Mouse (Mus musculus): Measurements from ENCODE around the gene Apoa2. TPM values are rescaled to one million over a fixed set of nuclear protein-coding genes. Genes with fewer than 3 reads are reported as not detected.

Apoa2 gene
- 4.8 and 6.2 TPM in 2 replicates for polyA plus RNA-seq (2021; fragmentation: Nextera tagmentation)
- long read RNA-seq, experiment 1, partial matches to known transcripts = 0 of 3 reads
- long read RNA-seq, experiment 1, other reads (novel, unspliced or antisense) = 3 of 3 reads
- long read RNA-seq, experiment 2, partial matches to known transcripts = 0 of 2 reads
- long read RNA-seq, experiment 2, other reads (novel, unspliced or antisense) = 2 of 2 reads

DNA sequence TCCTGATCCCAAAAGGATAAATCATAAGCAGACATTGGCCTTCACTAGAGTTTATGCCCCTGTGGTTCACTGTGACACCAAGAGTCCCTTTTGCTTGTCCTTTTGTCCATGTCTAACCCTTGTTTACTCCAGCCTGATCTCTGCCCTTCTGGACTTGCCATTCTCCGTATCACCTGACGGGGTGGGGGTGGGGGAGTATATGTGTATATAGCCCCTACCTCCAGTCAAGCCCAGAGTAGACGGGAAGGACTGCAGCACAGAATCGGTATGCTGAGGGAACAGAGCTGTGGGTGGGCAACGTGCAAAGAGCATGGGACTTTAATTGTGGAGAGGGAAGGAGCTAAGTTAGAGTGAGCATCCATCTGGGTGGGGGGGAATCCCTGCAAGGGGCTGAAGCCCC lies at the start of gene Apoa2:
Gene Apoa2, plus strand, starts transcription at position 198 of the 400 bp plus-strand sequence.

DNA sequence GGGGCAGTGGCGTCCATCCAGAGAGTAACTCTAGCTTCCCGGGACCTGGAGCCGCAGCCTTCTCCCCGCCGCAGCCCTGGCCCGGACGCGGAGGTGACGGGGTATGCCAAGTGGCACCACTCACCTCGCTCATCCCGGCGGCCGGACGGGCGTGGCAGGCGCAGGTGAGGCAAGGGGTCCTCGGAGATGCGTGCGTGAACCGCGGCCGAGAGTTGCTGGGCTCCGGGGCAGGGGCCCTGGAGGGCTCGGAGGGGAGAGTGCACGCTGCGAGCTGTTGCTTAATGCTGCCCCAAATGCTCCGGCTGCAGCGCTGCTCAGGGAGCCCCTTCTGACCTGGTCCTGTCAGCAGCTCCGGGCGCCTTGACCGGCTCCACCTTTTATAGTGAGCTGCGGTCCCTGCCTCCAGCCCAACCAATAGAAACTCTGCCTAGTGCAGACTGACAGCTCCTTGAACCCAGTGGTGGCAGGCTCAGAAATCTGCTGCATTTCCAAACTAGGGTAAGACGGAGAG lies 28.9 kb upstream of the Apoa2 start, which contains the start of gene Pcp4l1:
Gene Pcp4l1, minus strand, starts transcription at position 382 of the 511 bp plus-strand sequence.

DNA sequence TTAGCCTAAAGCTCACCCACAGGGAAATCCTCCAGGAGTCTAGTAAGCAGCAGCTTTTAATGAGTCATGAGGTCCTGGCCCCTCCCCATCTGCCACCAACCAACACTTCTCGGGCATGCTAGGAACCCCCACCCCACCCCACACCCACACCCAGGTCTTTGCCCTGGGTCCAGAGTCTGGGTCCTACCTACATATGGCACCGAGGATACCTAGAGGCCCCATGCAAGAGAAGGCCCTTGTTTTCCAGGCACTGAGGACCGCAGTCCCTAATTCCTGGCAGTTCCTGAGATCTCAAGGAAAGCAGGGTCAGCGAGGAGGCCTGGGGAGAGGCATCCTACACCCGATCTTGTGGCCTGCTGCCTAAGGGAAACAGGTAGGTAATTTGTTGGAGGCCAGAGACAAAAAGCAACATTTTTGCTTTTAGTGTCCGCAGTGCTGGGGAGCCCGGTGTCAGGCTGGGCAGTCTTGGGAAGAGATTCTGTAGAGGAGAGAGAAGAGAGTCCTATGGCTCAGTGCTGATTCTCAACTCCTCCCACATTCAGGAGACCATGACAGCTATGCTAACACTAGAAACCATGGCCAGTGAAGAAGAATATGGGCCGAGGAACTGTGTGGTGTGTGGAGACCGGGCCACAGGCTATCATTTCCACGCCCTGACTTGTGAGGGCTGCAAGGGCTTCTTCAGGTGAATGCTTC lies 10.9 kb upstream of the Apoa2 start, which contains the start of gene Nr1i3:
Gene Nr1i3, plus strand, starts transcription at position 170 of the 696 bp plus-strand sequence.

DNA sequence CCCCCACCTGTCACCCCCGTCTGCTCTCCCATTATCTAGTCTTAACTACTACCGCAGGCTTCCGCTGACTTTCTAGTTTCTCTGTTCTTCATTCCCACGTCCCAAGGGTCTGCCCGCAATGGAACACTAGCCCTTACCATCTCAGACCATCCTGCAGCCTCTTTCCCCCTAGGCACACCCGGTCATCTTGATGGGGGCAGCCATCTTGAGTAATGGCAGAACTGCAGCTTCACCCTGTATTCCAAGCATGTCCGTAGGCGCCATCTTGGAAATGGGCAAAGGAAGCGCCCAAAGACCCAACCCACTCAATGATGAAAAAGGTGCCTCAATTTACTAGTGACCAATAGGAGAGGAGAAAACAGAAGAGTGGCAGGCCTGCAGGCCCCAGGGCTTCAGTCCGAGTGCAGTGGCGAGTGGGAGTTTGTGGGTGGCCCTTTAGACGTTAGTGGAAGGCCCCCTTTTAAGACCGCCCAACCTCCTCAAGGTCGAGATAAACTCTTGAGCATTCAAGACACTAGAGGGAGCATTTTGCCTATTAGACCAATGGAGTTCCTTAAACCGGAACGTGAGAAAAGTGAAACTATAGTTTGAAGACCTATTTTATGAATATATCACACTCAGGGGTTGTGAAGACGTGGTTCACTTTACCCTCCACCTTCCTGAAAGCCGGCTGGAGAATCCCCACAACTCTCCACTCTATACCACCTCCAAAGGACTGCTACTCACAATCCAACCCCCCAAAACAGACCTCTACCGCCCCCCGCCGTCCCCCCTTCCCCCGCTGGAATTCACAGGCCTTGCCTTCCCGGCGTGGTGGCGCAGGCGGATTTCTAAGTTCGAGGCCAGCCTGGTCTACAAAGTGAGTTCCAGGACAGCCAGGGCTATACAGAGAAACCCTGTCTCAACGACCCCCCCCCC lies 2.4 kb upstream of the Apoa2 start, which contains the start of gene Tomm40l:
Gene Tomm40l, minus strand, starts transcription at position 277 of the 918 bp plus-strand sequence.

DNA sequence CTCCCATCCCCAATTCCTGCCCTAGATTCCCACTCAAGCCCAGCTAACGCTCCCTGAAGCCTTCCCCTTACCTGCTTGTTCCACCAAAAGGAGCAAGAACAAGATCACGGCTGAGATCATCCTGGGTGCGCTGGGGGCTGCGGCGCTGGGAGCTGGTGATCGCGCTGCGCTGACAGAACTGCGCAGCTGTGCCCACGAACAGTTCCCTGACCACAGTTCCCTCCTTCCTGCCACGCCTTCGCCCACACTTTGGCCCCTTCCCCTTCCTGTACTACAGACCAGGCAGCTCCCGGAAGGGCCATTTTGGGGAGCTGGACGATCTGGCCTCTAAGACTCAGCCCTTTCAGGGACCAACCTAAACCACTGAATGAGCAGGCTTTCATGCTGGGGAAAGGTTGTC lies 9.3 kb downstream of the Apoa2 start, which contains the start of gene Fcer1g:
Gene Fcer1g, minus strand, starts transcription at position 240 of the 400 bp plus-strand sequence.

DNA sequence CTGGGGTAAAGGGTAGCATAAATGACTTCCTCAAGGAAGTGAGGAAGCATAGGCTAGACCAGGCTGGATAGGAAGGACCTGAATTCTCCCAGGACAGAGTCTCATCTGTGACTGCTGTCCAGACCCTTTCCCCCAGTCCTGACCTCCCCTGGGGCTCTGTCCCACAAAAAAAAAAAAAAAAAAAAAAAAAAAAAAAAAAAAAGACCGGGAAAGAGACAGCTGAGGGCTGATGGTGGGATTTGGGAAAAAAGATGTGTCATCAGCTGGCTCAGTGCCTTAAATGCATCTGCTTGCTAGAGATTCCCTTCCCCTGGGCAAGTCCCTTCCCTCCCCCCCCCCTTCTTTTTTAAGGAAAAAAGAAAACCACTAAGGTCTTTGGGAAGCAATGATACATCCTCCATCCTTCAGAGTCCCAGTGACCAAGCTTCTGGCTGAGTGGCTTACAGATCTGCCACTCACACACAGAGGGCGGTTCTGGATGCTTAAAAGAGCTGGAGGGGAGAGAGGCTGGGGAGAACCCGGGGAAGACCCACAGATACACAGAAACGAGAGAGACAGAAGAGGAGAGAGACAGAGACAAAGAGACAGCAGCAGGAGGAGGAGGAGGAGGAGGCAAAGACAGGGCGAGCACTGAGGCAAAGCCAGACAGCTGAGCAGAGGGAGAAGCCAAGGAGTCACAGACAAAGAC lies 25.2 kb downstream of the Apoa2 start, which contains the start of gene Adamts4:
Gene Adamts4, plus strand, starts transcription at position 509 of the 688 bp plus-strand sequence.

GRCm38 (mm10) chr1:171250680-171251593 lies 26.1 kb downstream of the Apoa2 start, which contains the start of gene Ndufs2:
Gene Ndufs2 (minus strand): TSS chr1:171251388.

GRCm38 (mm10) chr1:171269848-171270572 lies 45.2 kb downstream of the Apoa2 start, which contains the start of gene B4galt3:
Gene B4galt3 (plus strand): TSS chr1:171270328.

Other genes starting within 250 kb of the Apoa2 start
- gene Fcgr2b, start 248.5 kb upstream of the Apoa2 start, polyA plus RNA-seq (2021; fragmentation: Nextera tagmentation) = 6.2 TPM in 2 replicates
- 0.23 and 0.25 TPM in 2 replicates for gene Fcgr4, start 206.1 kb upstream of the Apoa2 start, polyA plus RNA-seq (2021; fragmentation: Nextera tagmentation)
- gene Fcgr3, start 160.1 kb upstream of the Apoa2 start, polyA plus RNA-seq (2021; fragmentation: Nextera tagmentation) = 25.2 and 26.9 TPM in 2 replicates
- 4.3 and 7.5 TPM in 2 replicates for gene Cfap126, start 111.1 kb upstream of the Apoa2 start, polyA plus RNA-seq (2021; fragmentation: Nextera tagmentation)
- gene Sdhc, start 74.5 kb upstream of the Apoa2 start, polyA plus RNA-seq (2021; fragmentation: Nextera tagmentation) = 67.1 and 75.0 TPM in 2 replicates
- not detected in 2 replicates for gene Mpz, start 74.3 kb upstream of the Apoa2 start, polyA plus RNA-seq (2021; fragmentation: Nextera tagmentation)
- 51.6 and 80.2 TPM in 2 replicates for gene Pcp4l1, start 28.8 kb upstream of the Apoa2 start, polyA plus RNA-seq (2021; fragmentation: Nextera tagmentation)
- 0.09 TPM in 1 of 2 replicates, not detected in the other for gene Nr1i3, start 11.1 kb upstream of the Apoa2 start, polyA plus RNA-seq (2021; fragmentation: Nextera tagmentation)
- 87.6 and 97.2 TPM in 2 replicates for gene Tomm40l, start 2.5 kb upstream of the Apoa2 start, polyA plus RNA-seq (2021; fragmentation: Nextera tagmentation)
- gene Fcer1g, start 9.3 kb downstream of the Apoa2 start, polyA plus RNA-seq (2021; fragmentation: Nextera tagmentation) = 114 and 119 TPM in 2 replicates
- 5.2 and 5.5 TPM in 2 replicates for gene Adamts4, start 25.4 kb downstream of the Apoa2 start, polyA plus RNA-seq (2021; fragmentation: Nextera tagmentation)
- 112 and 142 TPM in 2 replicates for gene Ndufs2, start 26.3 kb downstream of the Apoa2 start, polyA plus RNA-seq (2021; fragmentation: Nextera tagmentation)
- gene B4galt3, start 45.3 kb downstream of the Apoa2 start, polyA plus RNA-seq (2021; fragmentation: Nextera tagmentation) = 59.3 and 66.2 TPM in 2 replicates
- gene Ppox, start 56.1 kb downstream of the Apoa2 start, polyA plus RNA-seq (2021; fragmentation: Nextera tagmentation) = 7.7 and 9.4 TPM in 2 replicates
- gene Usp21, start 62.9 kb downstream of the Apoa2 start, polyA plus RNA-seq (2021; fragmentation: Nextera tagmentation) = 45.9 and 51.2 TPM in 2 replicates
- gene Ufc1, start 70.0 kb downstream of the Apoa2 start, polyA plus RNA-seq (2021; fragmentation: Nextera tagmentation) = 186 and 192 TPM in 2 replicates
- gene Dedd, start 104.1 kb downstream of the Apoa2 start, polyA plus RNA-seq (2021; fragmentation: Nextera tagmentation) = 30.4 and 30.5 TPM in 2 replicates
- 30.4 and 30.8 TPM in 2 replicates for gene Nit1, start 120.6 kb downstream of the Apoa2 start, polyA plus RNA-seq (2021; fragmentation: Nextera tagmentation)
- 139 and 143 TPM in 2 replicates for gene Pfdn2, start 120.6 kb downstream of the Apoa2 start, polyA plus RNA-seq (2021; fragmentation: Nextera tagmentation)
- 9.4 and 9.8 TPM in 2 replicates for gene Klhdc9, start 135.7 kb downstream of the Apoa2 start, polyA plus RNA-seq (2021; fragmentation: Nextera tagmentation)
- 1.7 and 2.2 TPM in 2 replicates for gene Nectin4, start 145.0 kb downstream of the Apoa2 start, polyA plus RNA-seq (2021; fragmentation: Nextera tagmentation)
- gene Arhgap30, start 163.9 kb downstream of the Apoa2 start, polyA plus RNA-seq (2021; fragmentation: Nextera tagmentation) = 0.48 and 0.65 TPM in 2 replicates
- gene Usf1, start 186.3 kb downstream of the Apoa2 start, polyA plus RNA-seq (2021; fragmentation: Nextera tagmentation) = 36.7 and 37.4 TPM in 2 replicates
- gene Tstd1, start 193.8 kb downstream of the Apoa2 start, polyA plus RNA-seq (2021; fragmentation: Nextera tagmentation) = 1.4 and 2.3 TPM in 2 replicates
- gene F11r, start 212.5 kb downstream of the Apoa2 start, polyA plus RNA-seq (2021; fragmentation: Nextera tagmentation) = 9.5 and 13.0 TPM in 2 replicates